Mouse (Mus musculus) liver, embryonic 13.5 days (tissue): Measurements from ENCODE around the gene Pabpc4. TPM values are rescaled to one million over a fixed set of nuclear protein-coding genes. Genes with fewer than 3 reads are reported as not detected.

Source experiments
- ATAC-seq: fragments of 200-750 bp; cut with Nextera tagmentation; 2 replicates; pipeline ENCODE4 v1.8.0; 2017; ENCODE audit warnings: low read depth, mild to moderate bottlenecking, moderate number of reproducible peaks, moderate library complexity
- DNase-seq: peaks from one replicate; pipeline ENCODE4 v3.0.0; 2022
- H3K27ac ChIP-seq: fragments of 300-500 bp; sonication (generic); 2 replicates; pipeline ENCODE4 v1.5.1; 2015; ENCODE audit warnings: moderate library complexity, mild to moderate bottlenecking, inconsistent platforms
- H3K27me3 ChIP-seq: fragments of 300-500 bp; sonication (generic); 2 replicates; pipeline ENCODE4 v1.6.1; 2015; ENCODE audit warnings: mild to moderate bottlenecking, inconsistent platforms
- H3K36me3 ChIP-seq: fragments of 300-500 bp; sonication (generic); 2 replicates; pipeline ENCODE4 v1.6.1; 2015; ENCODE audit warnings: mild to moderate bottlenecking, inconsistent platforms
- H3K4me1 ChIP-seq: fragments of 300-500 bp; sonication (generic); replicated peaks from 2 replicates; pipeline ENCODE4 v1.6.1; 2015; ENCODE audit warnings: inconsistent platforms
- H3K4me2 ChIP-seq: fragments of 300-500 bp; sonication (generic); 2 replicates; pipeline ENCODE4 v1.6.1; 2015; ENCODE audit warnings: inconsistent platforms, mild to moderate bottlenecking, moderate library complexity
- H3K4me3 ChIP-seq: fragments of 300-500 bp; sonication (generic); replicated peaks from 2 replicates; pipeline ENCODE4 v1.5.1; 2015; ENCODE audit warnings: mild to moderate bottlenecking, inconsistent platforms
- H3K9ac ChIP-seq: fragments of 300-500 bp; sonication (generic); 2 replicates; pipeline ENCODE4 v1.6.1; 2015; ENCODE audit warnings: mild to moderate bottlenecking, inconsistent platforms
- H3K9me3 ChIP-seq: fragments of 300-500 bp; sonication (generic); replicated peaks from 2 replicates; pipeline ENCODE4 v1.6.1; 2016; ENCODE audit warnings: inconsistent platforms
- WGBS: fragments of 180-500 bp; shearing (Covaris S2); methylation state at CpG from one replicate; pipeline ENCODE4 v1.1.7; 2015; ENCODE audit not compliant: insufficient replicate concordance; 5-methylcytosine and 5-hydroxymethylcytosine counted together
- polyA plus RNA-seq: library from polyadenylated mRNA; unstranded; fragments of >200 nt; fragmentation: Nextera tagmentation; extraction: Ambion mirVana; gene quantifications from 2 replicates; pipeline ENCODE4 v1.2.1, GENCODE M21; 2015

Pabpc4 gene
- 93.5 and 100 TPM in 2 replicates for polyA plus RNA-seq

DNA sequence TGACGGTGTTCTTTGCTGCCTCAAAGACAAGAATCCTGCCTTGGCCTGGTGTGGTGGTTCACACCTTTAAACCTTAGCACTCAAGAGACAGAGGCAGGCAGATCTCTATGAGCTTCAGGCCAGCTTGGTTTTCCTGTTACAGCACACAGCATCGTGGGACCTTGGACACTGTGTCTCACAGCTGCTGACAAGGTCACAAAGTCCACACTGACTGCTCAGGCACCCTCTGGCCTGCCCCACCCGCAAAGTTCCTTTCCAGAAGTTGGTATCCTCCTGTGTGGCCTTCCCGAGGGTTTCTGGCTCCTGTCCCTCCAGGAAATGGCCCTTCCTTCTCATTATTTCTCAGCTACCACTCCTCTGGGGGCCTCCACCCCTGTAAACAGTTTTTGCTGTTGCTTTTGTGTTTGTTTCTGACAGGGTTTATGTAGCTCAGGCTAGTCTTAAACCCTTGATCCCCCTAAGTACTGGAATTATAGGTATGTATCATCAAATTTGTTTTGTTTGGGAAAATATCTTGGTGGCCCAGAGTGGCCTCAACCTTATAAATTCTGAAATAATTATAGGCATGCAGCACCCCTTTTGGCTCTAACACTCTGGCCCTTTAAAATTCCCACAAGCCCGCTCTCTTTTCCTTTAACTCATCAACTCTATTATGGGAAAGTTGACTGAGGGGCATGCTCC is at the start of gene Pabpc4:
Pabpc4 (plus strand) TSS at position 631 of the 681 bp plus-strand sequence.
- Histone ChIP-seq H3K27me3 (peaks cover 4% of the 10 kb centered on the region; the same call in 1 of the 2 replicates), H3K36me3 (no peaks in the 10 kb centered on the region), H3K4me3 (no peak within 1 kb of the TSS), H3K9ac (no peak within 1 kb of the TSS), H3K27ac (no peak within 1 kb of the TSS), H3K9me3 (no peaks in the 10 kb centered on the region), H3K4me1 (no peaks in the 10 kb centered on the region), H3K4me2 (no peak within 1 kb of the TSS)
- 45% methylated on average over 5 of the region's 5 CpGs for WGBS
- ATAC-seq (no peak), DNase-seq (no peak)

DNA sequence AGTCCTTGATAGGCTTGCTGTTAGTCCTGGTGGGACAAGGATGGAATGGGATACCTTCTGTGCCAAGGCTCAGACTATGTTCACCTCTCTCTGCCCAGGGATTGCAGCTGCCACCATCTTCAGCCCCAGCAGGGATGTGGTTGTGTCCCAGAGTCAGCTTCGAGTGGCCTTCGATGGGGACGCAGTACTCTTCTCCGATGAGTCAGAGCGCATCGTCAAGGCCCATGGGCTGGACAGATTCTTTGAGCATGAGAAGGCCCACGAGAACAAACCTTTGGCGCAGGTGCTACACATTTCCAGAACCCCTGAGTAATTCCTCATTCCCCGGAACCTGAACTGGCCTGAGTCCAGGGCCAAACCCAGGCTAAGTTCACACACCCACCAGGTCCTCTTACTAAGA is 48.2 kb upstream of the Pabpc4 start:
- DNase-seq (no peak), ATAC-seq (no peak)
- H3K9ac ChIP-seq = no peak overlapping the region
- no peaks in the 10 kb centered on the region for H3K36me3 ChIP-seq
- no peaks in the 10 kb centered on the region for H3K4me1 ChIP-seq
- peaks cover 8% of the 10 kb centered on the region; the same call in 1 of the 2 replicates for H3K27me3 ChIP-seq
- H3K4me2 ChIP-seq = no peak overlapping the region
- H3K27ac ChIP-seq = no peak overlapping the region
- WGBS = 81% methylated on average over 9 of the region's 9 CpGs
- H3K4me3 ChIP-seq = no peak overlapping the region
- no peaks in the 10 kb centered on the region for H3K9me3 ChIP-seq

DNA sequence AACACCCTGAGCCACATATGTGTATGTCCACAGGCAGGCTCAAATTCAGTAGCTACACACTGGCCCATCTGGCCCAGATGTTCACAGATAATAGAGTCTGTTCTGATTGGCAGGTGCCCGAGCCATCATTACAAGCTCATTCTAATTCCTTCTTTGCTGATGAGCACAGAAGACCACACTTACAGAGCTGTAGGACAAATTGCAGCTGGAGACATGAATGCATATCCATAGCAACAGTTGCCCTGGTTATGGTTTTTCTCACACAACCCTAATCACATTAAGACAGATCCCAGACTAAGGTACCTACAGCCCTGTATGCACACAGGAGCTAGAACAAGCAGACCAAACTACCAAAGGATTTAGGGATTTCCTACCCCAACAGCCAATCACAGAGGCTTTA is 46.8 kb upstream of the Pabpc4 start:
- Histone ChIP-seq H3K36me3 (no peaks in the 10 kb centered on the region), H3K4me3 (no peak overlapping the region), H3K4me1 (no peaks in the 10 kb centered on the region), H3K9me3 (no peaks in the 10 kb centered on the region), H3K4me2 (no peak overlapping the region), H3K27ac (no peak overlapping the region), H3K9ac (no peak overlapping the region), H3K27me3 (peaks cover 2% of the 10 kb centered on the region; the same call in 1 of the 2 replicates)
- no peak for ATAC-seq
- DNase-seq = no peak
- whole genome bisulfite sequencing = 72% methylated on average over 1 of the region's 1 CpGs

DNA sequence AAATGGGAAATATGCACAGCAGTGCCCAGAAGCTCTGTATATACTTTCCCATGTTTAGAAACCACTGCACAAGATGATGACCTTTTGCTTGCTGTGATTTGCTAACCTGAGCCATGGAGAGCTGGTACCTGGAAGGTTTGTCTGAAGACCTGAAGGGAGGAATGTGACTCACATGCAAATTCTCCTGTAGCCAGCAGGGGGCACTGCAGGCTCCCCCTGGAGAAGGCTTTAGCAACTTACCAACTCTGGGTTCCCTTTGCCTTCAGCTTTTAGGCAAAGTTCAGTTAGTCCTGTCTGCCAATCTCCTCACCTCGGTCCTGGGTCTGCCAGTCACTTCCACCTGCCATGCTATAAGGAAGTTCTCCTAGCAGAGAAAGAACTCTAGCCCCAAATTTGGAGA is 45.4 kb upstream of the Pabpc4 start:
- no peak for ATAC-seq
- DNase-seq = no peak
- Histone ChIP-seq H3K4me3 (no peak overlapping the region), H3K36me3 (no peaks in the 10 kb centered on the region), H3K27ac (no peak overlapping the region), H3K4me2 (no peak overlapping the region), H3K4me1 (no peaks in the 10 kb centered on the region), H3K27me3 (0 out of 2 replicates have a peak, but pooled peaks cover 2% of the 10 kb centered on the region), H3K9me3 (no peaks in the 10 kb centered on the region), H3K9ac (no peak overlapping the region)
- 7% methylated on average over 1 of the region's 1 CpGs for WGBS

DNA sequence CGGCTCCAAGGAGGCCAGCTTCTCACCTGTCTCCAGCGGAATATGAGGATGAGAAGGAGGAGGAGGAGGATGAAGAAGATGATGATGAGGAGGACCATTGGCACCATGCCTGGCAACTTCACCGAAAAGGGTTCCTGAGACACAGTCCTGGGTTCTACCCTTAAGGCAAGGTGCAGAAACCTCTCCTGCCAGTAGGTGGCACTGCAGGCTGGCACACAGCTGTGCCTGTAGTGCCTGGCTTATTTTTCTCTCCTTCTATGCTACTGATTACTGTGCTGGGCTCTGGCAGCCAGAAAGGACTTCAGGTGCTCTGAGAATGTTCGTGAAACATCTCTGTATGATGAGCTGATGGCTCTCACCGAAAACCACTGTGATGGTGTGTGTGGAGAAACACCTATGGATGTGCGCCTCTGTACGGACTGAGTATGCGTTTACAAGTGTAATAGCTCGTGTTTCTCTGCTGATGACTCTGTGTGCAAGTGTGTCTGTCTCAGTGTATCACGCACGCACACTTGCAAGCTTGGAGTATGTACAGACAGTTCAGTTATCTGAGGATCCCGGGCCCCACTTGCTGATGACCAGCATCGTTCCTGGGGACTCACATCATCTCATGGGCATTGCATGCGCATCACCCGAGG is 42.3 kb upstream of the Pabpc4 start:
- no peak overlapping the region for H3K9ac ChIP-seq
- H3K4me3 ChIP-seq = no peak overlapping the region
- H3K36me3 ChIP-seq = no peaks in the 10 kb centered on the region
- ATAC-seq = peak; percentile 57; the same call in 1 of the 2 replicates
- no peaks in the 10 kb centered on the region for H3K27me3 ChIP-seq
- no peak overlapping the region for H3K4me2 ChIP-seq
- no peak overlapping the region for H3K27ac ChIP-seq
- H3K4me1 ChIP-seq = no peaks in the 10 kb centered on the region
- 61% methylated on average over 15 of the region's 15 CpGs for WGBS
- no peaks in the 10 kb centered on the region for H3K9me3 ChIP-seq
- peak; percentile 35 for DNase-seq

DNA sequence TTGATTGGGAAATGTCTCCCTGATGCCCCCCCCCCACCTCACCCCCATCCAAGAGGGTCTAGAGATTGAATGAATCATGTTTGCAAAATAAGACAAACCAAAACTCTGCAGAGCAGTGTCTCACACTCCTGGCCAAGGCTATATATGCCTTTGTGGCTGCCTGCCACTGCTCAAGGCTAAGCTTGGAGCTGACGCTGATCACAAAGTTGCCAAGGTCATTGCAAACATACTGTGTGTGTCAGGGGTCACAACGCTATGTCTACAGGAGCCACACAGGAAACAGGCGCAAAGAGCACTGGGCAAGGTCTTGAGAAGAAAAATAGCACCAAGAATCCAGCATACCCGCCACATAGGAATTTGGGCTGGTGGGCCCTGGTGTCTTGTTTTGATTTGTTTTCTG is 41.5 kb upstream of the Pabpc4 start:
- no peaks in the 10 kb centered on the region for H3K9me3 ChIP-seq
- H3K4me3 ChIP-seq = no peak overlapping the region
- DNase-seq (no peak), ATAC-seq (no peak)
- WGBS = 63% methylated on average over 4 of the region's 4 CpGs
- no peaks in the 10 kb centered on the region for H3K4me1 ChIP-seq
- no peak overlapping the region for H3K4me2 ChIP-seq
- no peaks in the 10 kb centered on the region for H3K36me3 ChIP-seq
- H3K9ac ChIP-seq = no peak overlapping the region
- H3K27ac ChIP-seq = no peak overlapping the region
- no peaks in the 10 kb centered on the region for H3K27me3 ChIP-seq

DNA sequence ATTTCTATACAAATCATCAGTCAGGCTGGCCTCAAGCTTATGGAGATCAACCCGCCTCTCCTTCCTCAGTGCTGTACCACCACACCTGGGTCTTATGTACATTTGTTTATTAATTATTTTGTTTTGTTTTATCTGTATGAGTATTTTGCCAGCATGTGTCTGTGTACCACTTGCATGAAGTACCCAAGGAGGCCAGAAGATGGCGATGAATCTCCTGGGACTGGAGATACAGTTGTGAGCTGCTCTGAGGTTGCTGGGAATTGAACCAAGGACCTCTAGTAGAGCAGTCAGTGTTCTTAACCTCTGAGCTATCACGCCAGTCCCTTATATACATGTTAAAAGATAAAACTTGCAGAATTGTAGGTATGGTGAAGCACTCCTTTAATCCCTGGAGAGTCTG is 38.8 kb upstream of the Pabpc4 start:
- Histone ChIP-seq H3K4me3 (no peak overlapping the region), H3K36me3 (no peaks in the 10 kb centered on the region), H3K27me3 (peaks cover 5% of the 10 kb centered on the region; the same call in 1 of the 2 replicates), H3K27ac (no peak overlapping the region), H3K9me3 (no peaks in the 10 kb centered on the region), H3K4me1 (no peaks in the 10 kb centered on the region), H3K9ac (no peak overlapping the region), H3K4me2 (no peak overlapping the region)
- WGBS = 35% methylated on average over 3 of the region's 3 CpGs
- DNase-seq (no peak), ATAC-seq (no peak)

DNA sequence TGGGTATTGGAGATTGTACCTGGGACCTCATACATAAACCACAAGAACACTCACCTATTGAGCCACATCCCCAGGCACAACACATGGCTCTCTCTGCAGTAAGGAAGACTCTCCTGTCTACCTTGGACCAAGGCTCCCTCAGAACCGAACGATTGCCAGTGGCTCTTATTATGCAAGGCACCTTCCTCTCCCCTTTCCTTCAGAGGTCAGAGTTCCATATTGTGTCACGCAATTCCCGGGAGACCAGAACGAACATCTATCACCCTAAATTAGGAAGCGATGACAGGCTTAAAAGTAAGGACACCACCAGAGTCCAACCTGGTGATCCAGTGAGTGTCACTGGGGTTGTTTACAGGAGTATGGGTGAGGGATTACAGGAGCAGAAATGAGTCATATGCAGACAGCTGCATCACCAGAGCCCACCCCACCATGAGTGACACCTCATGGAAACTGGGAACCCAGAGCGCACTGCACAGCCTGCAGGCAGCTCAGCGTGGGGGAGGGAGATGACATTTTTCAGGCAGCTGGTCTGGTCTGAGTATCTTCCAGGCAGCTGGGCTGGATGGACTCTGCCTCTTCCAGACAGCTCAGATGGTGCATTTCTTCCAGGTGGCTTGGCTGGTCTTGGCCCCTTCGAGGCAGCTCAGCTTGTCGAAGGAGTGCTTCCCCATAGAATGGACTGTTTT is 36.3 kb upstream of the Pabpc4 start:
- DNase-seq = no peak
- Histone ChIP-seq H3K9ac (no peak overlapping the region), H3K4me3 (no peak overlapping the region), H3K27me3 (peaks cover 19% of the 10 kb centered on the region; the same call in 1 of the 2 replicates), H3K36me3 (no peaks in the 10 kb centered on the region), H3K9me3 (no peaks in the 10 kb centered on the region), H3K4me1 (no peaks in the 10 kb centered on the region), H3K4me2 (no peak overlapping the region), H3K27ac (no peak overlapping the region)
- WGBS = 60% methylated on average over 10 of the region's 10 CpGs
- ATAC-seq = no peak

DNA sequence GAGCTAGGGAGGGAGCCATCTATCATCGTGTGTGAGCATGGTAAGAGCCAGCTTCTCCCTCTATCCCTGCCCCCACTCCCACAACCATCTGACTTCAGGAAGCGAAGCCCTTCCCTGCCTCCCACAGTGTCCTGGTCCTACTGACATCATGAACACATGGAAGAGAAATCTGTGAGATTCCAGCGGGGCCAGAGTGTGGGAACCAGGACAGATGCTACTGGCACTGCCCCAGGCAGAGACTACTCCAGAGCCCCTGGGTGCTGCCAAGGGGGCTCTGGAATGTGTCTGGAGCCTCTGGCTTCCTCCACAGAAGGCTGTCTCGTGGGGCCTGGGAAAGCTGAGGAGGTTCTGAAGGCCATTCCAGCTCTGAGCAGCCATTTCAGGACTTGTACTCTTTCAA is 34.4 kb upstream of the Pabpc4 start:
- H3K27ac ChIP-seq = no peak overlapping the region

DNA sequence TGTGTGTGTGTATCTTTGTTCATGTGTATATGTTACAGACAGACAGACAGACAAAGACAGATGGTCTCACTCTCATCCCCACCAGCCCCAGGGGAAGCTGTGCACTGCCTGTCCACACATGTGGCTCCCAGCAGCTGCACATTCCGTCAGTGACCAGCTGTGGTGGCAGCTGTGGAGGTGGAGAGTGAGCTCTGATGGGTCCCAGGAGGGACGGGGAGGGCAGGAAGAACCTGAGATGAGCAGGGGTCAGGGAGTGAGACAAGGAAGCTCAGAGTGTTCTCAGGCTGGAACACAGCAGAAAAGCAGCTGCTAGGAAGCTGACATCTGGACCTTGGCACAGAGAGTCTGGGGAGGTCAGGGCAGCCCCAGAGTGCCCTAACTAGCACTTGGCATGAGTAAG is 33.9 kb upstream of the Pabpc4 start:
- H3K27ac ChIP-seq = no peak overlapping the region
- H3K4me3 ChIP-seq = no peak overlapping the region
- no peaks in the 10 kb centered on the region; the same call in 1 of the 2 replicates for H3K4me1 ChIP-seq
- peaks cover 38% of the 10 kb centered on the region for H3K27me3 ChIP-seq
- 44% methylated on average over 2 of the region's 2 CpGs for WGBS
- ATAC-seq (no peak), DNase-seq (no peak)
- no peak overlapping the region for H3K9ac ChIP-seq
- no peaks in the 10 kb centered on the region for H3K36me3 ChIP-seq
- H3K9me3 ChIP-seq = no peaks in the 10 kb centered on the region
- H3K4me2 ChIP-seq = no peak overlapping the region

More for the DNA sequence above, 34.4 kb upstream of the Pabpc4 start:
- Histone ChIP-seq H3K4me2 (no peak overlapping the region), H3K9ac (no peak overlapping the region), H3K27me3 (peaks cover 32% of the 10 kb centered on the region), H3K36me3 (no peaks in the 10 kb centered on the region), H3K4me3 (no peak overlapping the region), H3K9me3 (no peaks in the 10 kb centered on the region), H3K4me1 (no peaks in the 10 kb centered on the region)
- DNase-seq (no peak), ATAC-seq (no peak)
- 31% methylated on average over 4 of the region's 4 CpGs for WGBS

DNA sequence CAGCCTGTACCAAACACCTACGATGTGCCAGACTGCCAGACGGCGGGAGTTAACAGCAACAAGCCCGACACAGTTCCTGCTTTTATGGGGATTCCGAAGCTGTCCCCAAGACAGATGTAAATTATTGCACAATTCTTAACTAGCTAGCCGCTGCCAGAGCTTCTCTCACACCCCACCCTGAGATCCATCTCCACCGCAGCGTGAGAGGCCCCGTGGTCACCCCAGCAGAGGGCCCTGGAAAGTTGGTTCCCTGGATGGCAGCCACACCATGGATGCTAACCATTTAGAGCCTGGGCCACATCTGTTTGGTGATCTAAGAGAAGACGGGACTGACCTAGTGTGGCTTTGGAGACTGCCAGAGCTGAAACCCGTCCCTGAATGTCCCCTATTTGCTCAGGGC is 33.0 kb upstream of the Pabpc4 start:
- H3K27me3 ChIP-seq = peaks cover 47% of the 10 kb centered on the region
- no peaks in the 10 kb centered on the region for H3K36me3 ChIP-seq
- WGBS = 54% methylated on average over 11 of the region's 11 CpGs
- no peak overlapping the region for H3K4me3 ChIP-seq
- H3K27ac ChIP-seq = no peak overlapping the region
- no peak overlapping the region for H3K9ac ChIP-seq
- no peaks in the 10 kb centered on the region; the same call in 1 of the 2 replicates for H3K4me1 ChIP-seq
- DNase-seq (no peak), ATAC-seq (no peak)
- no peaks in the 10 kb centered on the region for H3K9me3 ChIP-seq
- no peak overlapping the region for H3K4me2 ChIP-seq
